ENCODE assay signal across 8 mouse cellular contexts in genomic region chr17:33555223-33555855, GRCm38 (mm10). TPM values are rescaled to one million over a fixed set of nuclear protein-coding genes. Genes with fewer than 3 reads are reported as not detected.
DNase-seq lines count a peak whose midpoint lies in the region; ATAC-seq lines count a peak whose summit lies in the region.

Myo1f (plus strand) TSS chr17:33555707.

- WGBS in lung, embryonic 16.5 days = 36% methylated on average over 6 of the region's 6 CpGs
- WGBS in forebrain, embryonic 11.5 days = 52% methylated on average over 6 of the region's 6 CpGs

- no peaks in the 10 kb centered on the region for H3K27me3 ChIP-seq in lung, embryonic 16.5 days (ENCODE audit: control insufficient read depth, insufficient read depth, low read depth, low read length)
- no peaks in the 10 kb centered on the region for H3K27me3 ChIP-seq in forebrain, embryonic 11.5 days (ENCODE audit: control insufficient read depth, insufficient read depth, low read length)

- no peaks in the 10 kb centered on the region for H3K4me1 ChIP-seq in lung, embryonic 16.5 days (replicated peaks; ENCODE audit: control insufficient read depth, insufficient read depth, low read length)
- no peaks in the 10 kb centered on the region for H3K4me1 ChIP-seq in forebrain, embryonic 11.5 days (replicated peaks; ENCODE audit: control insufficient read depth, insufficient read depth, low read length)

- no peak within 1 kb of the TSS for H3K4me2 ChIP-seq in lung, embryonic 16.5 days (ENCODE audit: low read depth, low read length)
- H3K4me2 ChIP-seq in forebrain, embryonic 11.5 days (ENCODE audit: low read depth, low read length, severe bottlenecking) = no peak within 1 kb of the TSS

- H3K36me3 ChIP-seq in lung, embryonic 16.5 days (ENCODE audit: control insufficient read depth, insufficient read depth, low read length) = peaks cover 17% of the 10 kb centered on the region
- H3K36me3 ChIP-seq in forebrain, embryonic 11.5 days (ENCODE audit: control insufficient read depth, insufficient read depth, low read length) = no peaks in the 10 kb centered on the region

- ATAC-seq in common myeloid progenitor, adult 5-6 weeks (replicated peaks; ENCODE audit: low read depth, poor library complexity, severe bottlenecking) = peak; percentile 94
- peak; percentile 39; the same call in 1 of the 2 replicates for ATAC-seq in lung, embryonic 16.5 days (ENCODE audit: low read depth)
- no peak for ATAC-seq in forebrain, embryonic 11.5 days (replicated peaks; ENCODE audit: low FRiP score)

- H3K9ac ChIP-seq in lung, embryonic 16.5 days (ENCODE audit: low read length) = no peak within 1 kb of the TSS
- H3K9ac ChIP-seq in forebrain, embryonic 11.5 days (ENCODE audit: low read length) = no peak within 1 kb of the TSS

- DNase-seq in layer of hippocampus, adult 9-11 months = peak; percentile 67
- DNase-seq in layer of hippocampus, adult 8-10 months (ENCODE audit: low spot score in 2 of 2) = no peak
- peak; percentile 54 to 74 for DNase-seq in spleen, postnatal 4 days (ENCODE audit: low spot score in 2 of 2)
- no peak for DNase-seq in embryo, embryonic 11 days
- no peak for DNase-seq in frontal cortex, postnatal 14 days (ENCODE audit: low spot score in 2 of 2)
- no peak for DNase-seq in forebrain, embryonic 11.5 days (ENCODE audit: low spot score)

- H3K9me3 ChIP-seq in lung, embryonic 16.5 days (ENCODE audit: control insufficient read depth, low read length) = no peaks in the 10 kb centered on the region
- no peaks in the 10 kb centered on the region for H3K9me3 ChIP-seq in forebrain, embryonic 11.5 days (ENCODE audit: control insufficient read depth, low read length)

- no peak within 1 kb of the TSS for H3K27ac ChIP-seq in lung, embryonic 16.5 days (ENCODE audit: low read length)
- H3K27ac ChIP-seq in forebrain, embryonic 11.5 days (ENCODE audit: low read depth, low read length) = no peak within 1 kb of the TSS

- no peak within 1 kb of the TSS for H3K4me3 ChIP-seq in lung, embryonic 16.5 days (ENCODE audit: low read length)
- no peak within 1 kb of the TSS for H3K4me3 ChIP-seq in forebrain, embryonic 11.5 days (ENCODE audit: low read depth, low read length)

RNA-seq across cellular contexts. Expression of gene Myo1f, which starts in this region (rescaled TPM):
- total RNA-seq in layer of hippocampus, adult 8-10 months (2022) = 10 to 100 TPM in 2 of 4 experiments, 1 to 10 TPM in 2; 1.3 to 11.8 (median 6.8) TPM
- 37.1 and 75.5 TPM in 2 replicates for total RNA-seq in common myeloid progenitor, adult 5-6 weeks (2017)
- polyA plus RNA-seq in lung, embryonic 16.5 days (2015; fragmentation: Nextera tagmentation; extraction: Ambion mirVana) = 5.2 and 6.0 TPM in 2 replicates
- polyA plus RNA-seq in forebrain, embryonic 11.5 days (2014; fragmentation: Nextera tagmentation; extraction: Ambion mirVana) = 1.5 and 2.2 TPM in 2 replicates

Comparison
In these comparisons a context has a peak if more than half of its experiments do, and no peak if none do; other contexts are left out.
1. DNase-seq: peak in layer of hippocampus, adult 9-11 months (single experiment) and spleen, postnatal 4 days (2 of 2); none in layer of hippocampus, adult 8-10 months (0 of 2), embryo, embryonic 11 days (single experiment), frontal cortex, postnatal 14 days (0 of 2) and forebrain, embryonic 11.5 days (single experiment).